Mouse (Mus musculus) megakaryocyte-erythroid progenitor cell, adult 5-6 weeks (primary cell): Measurements from ENCODE around the gene Dtl. TPM values are rescaled to one million over a fixed set of nuclear protein-coding genes. Genes with fewer than 3 reads are reported as not detected.

Source experiments
- ATAC-seq: replicated peaks from 2 replicates; pipeline ENCODE4 v1.8.0; 2016; ENCODE audit warnings: mild to moderate bottlenecking, inconsistent platforms; ENCODE audit not compliant: severe bottlenecking, poor library complexity, low FRiP score, low TSS enrichment
- total RNA-seq, 2 experiments: library from RNA; stranded (forward) in 1 of 2; stranded (reverse) in 1 of 2; fragments of 200-1000, 215-1000 nt in 1 of 2; fragments of >200 nt in 1 of 2; fragmentation: Nextera tagmentation in 1 of 2; gene quantifications; 2 replicates each; pipeline ENCODE4 v1.2.3; 2014 to 2017

Dtl gene
- 109 TPM in 2 replicates for total RNA-seq (2014; fragmentation: Nextera tagmentation)
- total RNA-seq (2017): 83.5 and 88.3 TPM in 2 replicates

DNA sequence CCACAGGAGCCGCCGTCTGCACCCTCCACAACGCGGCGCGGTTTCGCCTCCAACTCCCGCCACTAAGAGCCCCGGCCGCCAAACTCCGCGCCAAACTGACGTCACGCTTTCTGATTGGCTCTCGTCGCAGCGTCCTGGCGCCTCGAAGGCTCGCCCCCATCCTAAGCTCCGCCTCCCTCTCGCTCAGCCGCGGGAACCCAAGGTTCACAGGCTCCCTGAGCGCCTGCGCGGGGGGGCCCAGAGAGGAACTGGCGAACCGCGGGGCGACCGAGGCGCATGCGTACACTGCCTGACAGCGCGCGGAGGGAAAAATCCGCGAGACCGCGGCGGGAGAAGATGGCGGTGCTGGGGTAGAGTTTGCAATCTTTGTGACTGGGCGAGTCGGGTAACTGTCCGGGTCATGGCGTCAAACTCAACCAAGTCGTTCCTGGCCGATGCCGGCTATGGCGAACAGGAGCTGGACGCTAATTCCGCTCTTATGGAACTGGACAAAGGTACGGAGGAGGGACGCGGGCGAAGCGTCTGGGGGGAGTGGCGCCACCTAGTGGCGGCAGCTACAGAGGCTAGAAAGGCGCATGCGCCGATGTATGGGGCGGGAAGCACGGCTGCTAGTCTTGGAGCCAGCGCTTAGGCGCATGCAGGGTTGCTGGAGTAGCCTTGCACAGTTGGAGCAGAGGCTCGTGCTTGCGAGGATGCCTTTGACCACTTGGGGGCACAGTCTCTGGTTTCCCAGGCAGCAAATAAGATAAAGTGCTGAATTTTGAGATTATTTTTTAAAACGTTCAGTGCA, at the start of gene Dtl, which contains the start of gene Ints7:
Dtl (minus strand) TSS at position 87 of the 790 bp plus-strand sequence.
Ints7 (plus strand) TSS at position 179 of the 790 bp plus-strand sequence.
- peak; percentile 89 for ATAC-seq

DNA sequence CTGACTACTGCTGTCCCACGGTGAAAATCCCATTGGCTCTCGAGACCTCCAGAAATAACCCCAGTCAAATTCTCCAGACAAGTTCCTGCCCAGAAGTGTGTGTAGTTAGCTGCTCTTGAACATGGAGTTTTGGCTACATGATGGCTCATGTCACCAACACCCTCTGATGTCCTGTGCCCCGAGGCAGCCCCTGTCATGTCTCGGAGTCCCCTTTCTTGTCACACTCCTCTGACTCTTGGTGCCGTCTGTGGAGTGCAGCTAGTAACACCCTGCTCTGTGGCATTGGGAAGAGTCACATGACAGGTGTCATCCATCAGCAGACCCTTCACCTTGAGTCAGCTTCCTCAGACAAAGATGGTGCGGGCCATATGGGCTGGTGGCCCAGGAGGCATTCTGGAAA, 49.7 kb upstream of the Dtl start:
- no peak for ATAC-seq

DNA sequence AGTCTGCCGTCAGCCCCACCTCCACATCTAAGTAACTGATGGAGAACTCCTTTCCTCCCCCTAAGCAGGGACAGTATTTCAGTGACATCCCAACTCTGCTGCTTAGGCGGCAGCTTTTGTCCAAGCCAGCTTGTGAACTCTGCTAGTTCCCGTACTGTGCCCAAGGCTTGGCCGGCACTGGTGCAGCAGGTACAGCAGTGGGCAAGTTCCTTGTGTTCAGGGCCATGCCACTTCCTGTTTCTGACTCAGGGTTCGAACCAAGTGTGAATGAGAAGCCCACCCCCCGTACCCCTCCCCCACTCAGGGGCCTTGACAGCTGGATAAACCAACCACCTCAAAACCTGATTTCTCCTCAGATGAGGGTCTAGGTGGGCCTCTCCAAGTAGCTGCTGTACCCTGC, 49.1 kb upstream of the Dtl start:
- no peak for ATAC-seq

DNA sequence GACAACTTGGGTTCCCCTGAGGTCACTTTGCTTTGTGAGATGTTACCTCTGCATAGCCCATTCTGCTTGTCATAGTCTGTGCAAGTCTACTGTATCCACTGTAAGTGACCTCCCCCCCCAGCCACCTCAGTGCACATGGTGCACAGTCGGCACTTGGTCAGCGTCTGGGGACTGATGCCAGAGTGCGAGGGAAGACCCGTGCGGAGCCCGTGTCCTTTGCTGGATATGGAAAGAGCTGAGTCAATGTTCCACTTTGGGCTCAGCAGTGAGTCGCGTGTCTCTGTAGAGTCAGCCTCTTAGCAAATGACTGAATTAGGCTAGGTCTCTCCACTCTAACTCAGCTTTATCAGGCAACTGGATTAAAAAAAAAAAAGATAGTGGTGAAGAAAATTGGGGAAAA, 47.5 kb upstream of the Dtl start:
- ATAC-seq: no peak

DNA sequence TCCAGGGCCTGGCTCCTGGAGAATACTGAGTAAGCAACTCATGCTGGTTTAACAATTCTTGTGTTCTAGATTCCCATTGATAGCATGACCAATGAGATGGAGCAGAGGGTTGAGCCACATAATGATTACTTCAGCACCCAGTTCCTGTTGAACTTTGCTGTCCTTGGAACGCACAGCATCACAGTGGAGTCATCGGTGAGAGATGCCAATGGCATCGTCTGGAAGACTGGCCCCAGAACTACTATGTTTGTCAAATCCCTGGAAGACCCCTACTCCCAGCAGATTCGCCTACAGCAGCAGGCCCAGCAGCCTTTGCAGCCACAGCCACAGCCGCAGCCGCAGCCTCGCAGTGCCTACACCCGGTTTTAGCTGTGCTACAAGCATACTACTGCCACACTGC, 45.8 kb upstream of the Dtl start:
- ATAC-seq: no peak

DNA sequence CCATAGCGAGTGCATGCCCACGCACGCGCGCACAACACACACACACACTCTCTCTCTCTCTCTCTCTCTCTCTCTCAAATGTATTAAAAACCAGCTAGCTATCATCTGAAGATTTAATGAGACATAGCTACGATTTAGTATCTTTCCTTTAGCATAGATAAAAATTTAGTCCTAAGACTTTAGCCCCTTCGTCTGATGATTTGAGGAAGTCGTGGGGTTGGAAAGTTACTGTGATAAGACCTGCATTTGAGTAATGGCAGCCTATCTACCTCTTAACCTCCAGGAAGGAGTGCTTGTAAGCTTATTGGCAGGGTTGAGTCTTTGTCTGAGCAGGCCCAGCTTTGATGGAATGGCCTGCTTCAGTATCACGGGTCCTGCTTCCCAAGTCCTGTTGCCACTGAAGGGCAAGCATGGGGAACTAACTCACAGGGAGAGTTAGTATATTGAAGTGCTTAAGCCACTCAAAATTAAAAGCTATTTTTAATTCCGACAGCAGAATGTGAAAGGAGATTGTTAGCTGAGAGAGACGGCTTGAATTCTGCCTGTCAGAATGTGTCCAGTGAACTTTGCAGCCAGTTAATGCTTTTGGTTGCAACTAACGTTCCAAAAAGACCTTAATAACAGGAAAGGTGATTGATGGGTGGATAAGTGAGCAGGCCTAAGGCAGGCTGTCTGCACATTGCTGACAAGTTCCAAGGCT, 42.9 kb upstream of the Dtl start:
- no peak for ATAC-seq

DNA sequence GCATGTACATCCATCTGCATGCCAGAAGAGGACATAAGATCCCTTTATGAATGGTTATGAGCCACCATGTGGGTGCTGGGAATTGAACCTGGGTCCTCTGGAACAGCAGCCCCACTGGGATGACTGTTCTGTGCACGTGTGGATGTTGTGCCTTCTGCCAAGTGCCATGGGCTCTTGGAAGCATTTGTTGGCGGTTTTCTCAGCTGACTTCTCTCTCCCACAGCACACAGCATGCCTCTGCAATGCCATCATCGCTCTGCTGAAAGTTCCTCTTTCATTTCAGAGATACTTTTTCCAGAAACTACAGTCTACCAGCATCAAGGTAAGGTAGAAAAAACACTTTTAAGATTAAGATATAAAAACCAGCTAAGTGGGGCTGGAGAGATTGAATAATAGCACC, 42.2 kb upstream of the Dtl start:
- ATAC-seq: no peak

DNA sequence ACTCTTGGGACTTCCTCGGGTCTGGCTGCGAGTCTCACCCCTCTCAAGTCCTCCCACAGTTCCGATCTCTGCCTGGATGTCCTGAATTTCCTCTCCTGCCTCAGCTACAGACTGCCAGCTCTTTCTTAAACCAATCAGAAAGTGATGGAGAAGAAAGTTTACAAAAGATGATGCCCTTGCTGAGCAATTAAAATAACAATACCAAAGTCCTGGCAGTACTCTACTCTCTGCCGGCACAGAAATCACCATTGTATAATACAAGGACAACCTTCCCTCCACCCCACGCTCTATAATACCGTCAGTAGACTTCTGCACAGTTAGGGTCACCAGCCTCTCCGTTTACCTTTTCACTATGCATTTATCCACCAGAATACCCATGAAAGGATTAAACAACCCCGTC, 40.9 kb upstream of the Dtl start:
- no peak for ATAC-seq

DNA sequence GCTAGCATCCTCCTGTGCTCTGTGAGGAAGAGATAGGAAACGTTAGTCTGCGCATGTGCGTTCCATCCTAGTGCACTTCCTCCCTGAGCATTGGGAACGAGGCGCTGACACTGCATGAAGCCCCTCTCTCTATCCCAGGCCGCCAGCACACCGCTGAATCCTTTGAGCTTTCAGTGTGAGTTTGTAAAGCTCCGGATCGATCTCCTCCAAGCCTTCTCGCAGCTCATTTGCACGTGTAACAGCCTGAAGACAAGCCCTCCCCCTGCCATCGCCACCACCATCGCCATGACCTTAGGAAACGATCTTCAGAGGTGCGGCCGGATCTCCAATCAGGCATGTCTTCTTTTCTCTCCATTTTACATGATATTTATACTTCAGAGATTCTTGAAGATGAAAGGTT, 37.5 kb upstream of the Dtl start:
- ATAC-seq: no peak

DNA sequence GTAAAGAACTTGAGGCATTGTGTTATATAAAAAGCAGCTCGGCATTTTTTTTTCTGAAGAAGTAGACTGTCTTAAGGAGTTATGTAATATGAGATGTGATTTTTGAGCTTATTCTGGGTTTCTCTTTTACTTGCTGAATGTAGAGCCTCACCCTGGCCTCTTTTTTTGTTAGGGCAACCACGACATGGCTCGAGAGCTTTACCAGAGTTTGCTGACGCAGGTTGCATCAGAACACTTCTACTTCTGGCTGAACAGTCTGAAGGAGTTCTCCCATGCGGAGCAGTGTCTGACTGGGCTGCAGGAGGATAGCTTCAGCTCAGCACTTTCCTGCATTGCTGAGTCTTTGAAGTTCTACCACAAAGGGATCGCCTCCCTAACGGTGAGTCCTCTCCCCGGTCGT, 36.3 kb upstream of the Dtl start:
- no peak for ATAC-seq

DNA sequence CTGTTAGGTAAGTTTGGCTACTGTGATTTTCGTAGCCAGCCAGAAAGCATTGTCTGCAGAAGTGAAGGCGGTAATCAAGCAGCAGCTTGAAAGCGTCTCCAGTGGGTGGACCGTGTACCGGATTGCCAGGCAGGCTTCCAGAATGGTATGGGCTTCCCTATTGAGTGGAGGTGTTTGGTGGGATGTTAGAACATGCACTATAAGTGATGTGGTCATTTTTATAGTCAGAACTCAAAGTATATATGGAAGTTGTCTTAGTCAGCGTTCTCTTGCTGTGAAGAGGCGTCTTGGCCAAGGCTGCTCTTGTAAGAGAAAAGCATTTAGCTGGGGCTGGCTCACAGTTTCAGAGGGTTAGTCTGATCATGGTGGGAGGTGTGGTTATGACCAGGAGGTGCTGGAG, 35.0 kb upstream of the Dtl start:
- no peak for ATAC-seq

DNA sequence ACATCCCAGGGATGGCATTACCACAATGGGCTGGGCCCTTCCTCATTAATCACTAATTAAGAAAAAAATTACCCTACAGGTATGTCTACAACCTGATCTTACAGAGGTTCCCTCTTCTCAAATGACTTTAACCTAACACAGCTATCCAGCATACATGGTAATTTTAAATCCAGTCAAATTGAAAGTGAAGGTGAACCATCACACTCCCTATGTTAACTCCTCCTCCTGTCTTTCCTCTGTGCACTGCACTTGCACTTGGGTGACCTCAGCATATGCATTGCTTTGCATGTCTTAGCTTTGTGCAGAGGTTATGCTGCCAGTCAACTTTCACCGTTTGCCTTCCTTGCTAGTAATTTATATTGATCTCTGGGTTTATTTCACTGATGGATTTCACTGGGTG, 34.2 kb upstream of the Dtl start:
- ATAC-seq: no peak

DNA sequence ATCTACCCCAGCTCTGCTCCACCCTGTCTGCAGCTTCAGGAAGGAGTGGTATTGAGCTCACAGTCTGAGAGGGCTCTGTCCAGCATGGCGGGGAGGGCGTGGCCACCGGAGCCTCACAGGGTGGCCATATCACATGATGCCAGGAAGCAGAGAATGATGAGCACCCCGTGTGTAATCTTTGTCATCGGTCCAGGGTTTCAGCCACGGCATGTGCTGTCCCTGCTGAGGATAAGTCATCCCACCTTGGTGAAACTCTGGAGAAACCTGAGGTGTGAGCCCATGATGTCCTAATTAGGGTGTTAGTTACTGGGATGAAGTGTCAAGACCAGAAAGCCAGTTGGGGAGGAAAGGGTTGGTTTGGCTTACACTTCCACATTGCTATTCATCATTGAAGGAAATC, 33.7 kb upstream of the Dtl start:
- ATAC-seq: no peak

DNA sequence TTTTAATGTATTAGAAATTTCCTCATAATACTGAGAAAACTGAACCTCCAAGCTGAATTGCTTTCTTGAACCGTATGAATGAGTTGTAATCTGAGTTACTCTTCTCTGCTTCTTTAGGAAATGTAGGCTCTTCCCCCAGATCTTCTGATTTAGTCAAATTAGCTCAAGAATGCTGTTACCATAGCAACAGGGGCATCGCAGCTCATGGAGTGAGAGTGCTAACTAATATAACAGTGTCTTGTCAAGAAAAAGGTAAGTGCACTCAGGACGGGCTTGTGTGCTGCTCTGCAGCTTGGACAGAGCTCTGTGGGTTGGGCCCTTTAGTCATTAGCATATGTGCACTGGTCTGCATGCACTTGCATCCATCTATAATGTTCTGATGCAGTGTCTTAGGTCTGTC, 29.3 kb upstream of the Dtl start:
- ATAC-seq: no peak

DNA sequence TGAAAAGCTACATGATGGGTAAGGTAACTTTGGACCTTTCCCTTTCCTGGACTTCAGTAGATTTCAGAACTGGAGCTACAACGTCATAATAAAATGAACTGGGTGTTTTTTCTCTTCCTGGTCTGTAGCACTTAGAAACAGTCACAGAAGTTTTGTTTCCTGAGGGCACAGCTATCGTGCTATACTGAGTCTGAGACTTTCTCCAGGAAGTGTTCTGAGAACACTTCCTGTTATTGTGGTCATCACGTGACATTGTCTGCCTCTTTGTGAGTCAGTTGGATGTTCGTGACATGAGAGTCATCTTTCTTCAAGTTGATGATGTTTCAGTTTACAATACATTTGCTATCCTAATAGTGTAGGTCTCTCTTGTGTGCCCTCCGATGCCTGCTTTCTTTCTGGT, 23.9 kb upstream of the Dtl start:
- no peak for ATAC-seq

DNA sequence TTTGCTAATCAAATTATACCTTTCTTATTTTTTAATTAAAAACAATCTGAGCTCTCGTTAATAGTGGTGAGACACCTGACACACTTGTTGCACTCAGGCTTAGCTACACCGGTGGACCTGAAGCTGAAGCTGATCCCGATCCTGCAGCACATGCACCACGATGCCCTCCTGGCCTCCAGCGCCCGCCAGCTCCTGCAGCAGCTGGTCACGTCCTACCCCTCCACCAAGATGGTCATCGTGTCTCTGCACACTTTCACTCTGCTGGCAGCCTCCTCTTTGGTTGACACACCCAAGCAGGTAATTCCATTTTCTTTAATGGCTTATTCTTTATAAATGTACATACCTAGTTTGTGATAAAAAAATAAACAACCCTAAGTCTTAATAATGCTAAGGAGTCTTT, 20.7 kb upstream of the Dtl start:
- no peak for ATAC-seq

DNA sequence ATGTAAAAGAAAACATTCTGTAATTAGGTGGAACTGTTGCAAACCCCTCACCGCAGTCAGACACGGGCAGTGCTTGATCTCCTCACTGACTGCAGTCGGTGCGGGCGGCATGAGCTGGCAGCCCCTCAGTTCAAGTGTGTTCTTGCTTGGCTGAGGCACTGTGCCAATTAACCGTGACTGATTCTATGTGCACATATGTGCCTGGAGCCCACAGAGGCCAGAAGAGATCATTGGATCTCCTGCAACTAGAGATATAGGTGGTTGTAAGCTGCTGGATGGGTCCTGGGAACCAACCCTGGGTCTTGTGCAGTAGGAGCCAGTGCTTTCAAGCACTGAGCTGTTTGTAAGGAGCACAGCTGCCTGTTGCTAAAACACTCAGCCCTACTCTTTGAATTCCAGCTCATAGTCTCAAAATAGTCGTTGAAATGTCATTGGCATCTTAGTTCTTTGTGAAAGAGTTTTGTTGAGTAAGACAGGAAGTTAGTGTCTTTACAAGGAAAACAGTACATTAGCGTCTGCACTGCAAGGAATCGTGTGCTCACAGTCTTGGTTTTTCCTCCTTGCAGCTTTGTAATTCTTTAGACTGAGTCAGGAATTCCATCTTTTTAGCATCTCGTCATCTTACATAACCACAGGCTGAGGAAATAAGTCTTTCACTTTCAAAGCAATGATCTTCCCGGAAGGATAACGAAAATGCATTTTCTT, 16.8 kb upstream of the Dtl start:
- ATAC-seq: no peak

DNA sequence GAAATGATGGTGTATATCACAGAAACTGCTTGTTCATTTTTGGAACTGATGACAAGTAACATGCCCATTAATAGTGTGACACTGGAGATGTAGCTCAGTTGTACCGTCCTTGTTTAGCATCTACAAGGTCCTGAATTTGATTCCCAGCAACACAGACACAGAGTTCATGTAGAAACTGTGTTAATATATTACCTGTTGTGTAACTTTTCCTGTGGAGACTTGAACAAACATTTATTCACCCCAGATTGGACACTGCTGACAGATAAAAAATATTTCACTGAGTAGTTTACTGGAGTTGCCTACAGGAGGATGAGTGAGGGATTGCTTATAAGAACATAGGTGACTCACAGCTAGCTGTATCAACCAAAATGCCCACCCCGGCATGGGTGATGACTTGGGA, 13.4 kb upstream of the Dtl start:
- ATAC-seq: no peak

DNA sequence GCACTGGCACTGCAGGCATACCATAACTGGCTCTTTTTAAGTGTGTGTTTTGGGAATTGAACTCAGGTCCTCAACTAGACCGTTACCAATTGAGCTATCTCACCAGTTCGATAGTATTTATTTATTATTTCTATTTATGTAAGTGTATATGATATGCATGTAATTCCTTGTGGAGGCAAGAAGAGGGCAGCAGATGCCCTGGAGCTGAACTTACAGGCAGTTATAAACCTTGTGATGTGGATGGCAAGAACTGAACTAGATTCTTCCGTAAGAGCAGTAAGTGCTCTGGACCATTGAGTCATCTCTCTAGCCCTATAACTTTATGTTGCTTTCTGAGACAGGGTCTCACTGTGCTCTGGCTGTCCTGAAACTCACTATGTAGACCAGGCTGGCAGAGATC, 11.7 kb upstream of the Dtl start:
- ATAC-seq: no peak

DNA sequence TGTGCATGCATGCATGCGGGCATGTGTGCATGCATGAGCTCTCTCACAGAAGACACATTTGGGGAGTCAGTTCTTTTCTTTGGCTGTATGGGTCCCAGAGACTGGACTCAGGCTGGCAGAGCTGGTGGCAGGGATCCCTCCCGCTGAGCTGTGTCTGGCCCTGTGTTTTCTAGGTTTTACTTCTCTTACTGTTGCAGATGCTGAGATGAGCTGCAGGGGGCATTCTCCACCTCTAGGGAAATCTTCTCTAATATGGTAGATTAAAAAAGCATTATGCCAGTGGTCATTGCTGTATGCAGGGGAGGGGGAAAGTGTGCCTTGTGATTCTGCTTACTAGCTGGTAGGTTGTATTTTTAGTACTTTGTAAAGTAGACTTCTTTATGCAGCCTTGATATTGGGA, 10.4 kb upstream of the Dtl start:
- no peak for ATAC-seq

DNA sequence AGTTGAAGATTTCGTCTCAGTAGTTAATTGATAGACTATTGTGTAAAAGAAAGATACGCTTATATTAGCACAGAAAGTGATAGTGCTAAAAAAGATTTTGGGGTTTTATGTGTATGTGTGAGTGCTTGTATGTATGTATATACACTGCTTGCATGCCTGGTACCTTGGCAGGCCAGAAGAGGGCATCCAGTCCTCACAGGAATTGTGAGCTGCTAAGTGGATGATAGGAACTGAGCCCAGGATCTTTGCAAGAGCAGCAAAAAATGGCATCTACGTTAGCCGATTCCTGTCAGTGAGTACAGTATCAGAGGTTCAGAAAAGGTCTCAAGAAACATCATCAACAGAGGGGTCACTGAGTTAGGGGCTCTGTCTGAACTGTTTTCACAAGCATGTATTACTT, 9.1 kb upstream of the Dtl start:
- ATAC-seq: no peak
